Mouse (Mus musculus) neural tube, embryonic 11.5 days (tissue): Measurements from ENCODE around the gene Nxpe2. TPM values are rescaled to one million over a fixed set of nuclear protein-coding genes. Genes with fewer than 3 reads are reported as not detected.

Experiments used
- ATAC-seq: fragments of 200-750 bp; cut with Nextera tagmentation; 2 replicates; pipeline ENCODE4 v1.8.0; 2017; ENCODE audit warnings: moderate number of reproducible peaks, mild to moderate bottlenecking, moderate TSS enrichment, moderate library complexity; ENCODE audit not compliant: insufficient read depth, low FRiP score, low TSS enrichment
- DNase-seq: peaks from one replicate; pipeline ENCODE4 v3.0.0-alpha.2; 2015; ENCODE audit warnings: low spot score
- H3K27ac ChIP-seq: fragments of 300-500 bp; sonication (generic); 2 replicates; pipeline ENCODE4 v1.5.1; 2014; ENCODE audit warnings: low read depth, mild to moderate bottlenecking, low read length
- H3K27me3 ChIP-seq: fragments of 300-500 bp; sonication (generic); 2 replicates; pipeline ENCODE4 v1.6.1; 2014; ENCODE audit warnings: mild to moderate bottlenecking, low read length, mixed read lengths; ENCODE audit not compliant: control insufficient read depth, insufficient read depth
- H3K36me3 ChIP-seq: fragments of 300-500 bp; sonication (generic); 2 replicates; pipeline ENCODE4 v1.6.1; 2014; ENCODE audit warnings: mild to moderate bottlenecking, low read length, moderate library complexity, mixed read lengths; ENCODE audit not compliant: control insufficient read depth, insufficient read depth
- H3K4me1 ChIP-seq: fragments of 300-500 bp; sonication (generic); 2 replicates; pipeline ENCODE4 v1.6.1; 2014; ENCODE audit warnings: low read length, mixed read lengths; ENCODE audit not compliant: control insufficient read depth, insufficient read depth
- H3K4me2 ChIP-seq: fragments of 300-500 bp; sonication (generic); 2 replicates; pipeline ENCODE4 v1.6.1; 2014; ENCODE audit warnings: low read depth, mild to moderate bottlenecking, moderate library complexity
- H3K4me3 ChIP-seq: fragments of 300-500 bp; sonication (generic); 2 replicates; pipeline ENCODE4 v1.5.1; 2014; ENCODE audit warnings: low read depth, low read length
- H3K9ac ChIP-seq: fragments of 300-500 bp; sonication (generic); 2 replicates; pipeline ENCODE4 v1.6.1; 2014; ENCODE audit warnings: mild to moderate bottlenecking, low read length
- H3K9me3 ChIP-seq: fragments of 300-500 bp; sonication (generic); 2 replicates; pipeline ENCODE4 v1.6.1; 2016; ENCODE audit warnings: low read length; ENCODE audit not compliant: control insufficient read depth
- WGBS: fragments of 180-500 bp; shearing (Covaris S2); extraction: QIAGEN DNeasy Blood & Tissue Kit; methylation state at CpG from one replicate; pipeline ENCODE4 v1.1.7; 2014; 5-methylcytosine and 5-hydroxymethylcytosine counted together
- polyA plus RNA-seq: library from polyadenylated mRNA; unstranded; fragments of >200 nt; fragmentation: Nextera tagmentation; extraction: Ambion mirVana; gene quantifications from 2 replicates; pipeline ENCODE4 v1.2.1, GENCODE M21; 2014

Gene Nxpe2
- polyA plus RNA-seq: 0.72 and 0.80 TPM in 2 replicates

DNA sequence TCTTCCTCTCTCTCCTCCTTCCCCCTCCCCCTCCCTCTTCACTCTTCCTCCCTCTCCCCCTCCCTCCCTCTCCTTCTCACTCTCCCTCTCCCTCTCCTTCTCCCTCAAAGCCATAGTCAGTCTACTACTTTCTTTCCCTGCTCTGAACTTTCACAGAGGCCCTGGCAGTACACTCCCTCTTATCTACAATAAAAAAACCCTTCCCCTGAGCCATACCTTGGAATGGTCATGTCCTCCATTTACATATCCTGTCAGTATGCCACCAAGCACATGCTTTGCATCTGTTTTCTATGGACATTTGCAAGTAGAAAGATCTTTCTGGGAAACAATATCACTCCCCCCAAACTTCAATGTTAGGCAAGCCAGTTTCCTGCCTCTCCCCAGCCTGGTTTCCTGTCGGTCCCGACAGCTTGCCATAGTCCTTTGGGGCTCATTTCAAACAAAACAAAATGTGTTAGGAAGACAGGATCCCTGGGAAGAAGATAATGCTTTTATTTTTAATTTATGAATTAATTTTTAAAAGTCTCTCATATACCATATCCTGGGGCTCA lies at the start of gene Nxpe2:
Nxpe2 (minus strand) TSS at position 307 of the 551 bp plus-strand sequence.
- Histone ChIP-seq H3K27me3 (no peaks in the 10 kb centered on the region), H3K4me1 (no peaks in the 10 kb centered on the region), H3K36me3 (no peaks in the 10 kb centered on the region), H3K4me3 (no peak within 1 kb of the TSS), H3K4me2 (no peak within 1 kb of the TSS), H3K9me3 (no peaks in the 10 kb centered on the region), H3K27ac (no peak within 1 kb of the TSS), H3K9ac (no peak within 1 kb of the TSS)
- 41% methylated on average over 2 of the region's 2 CpGs for WGBS
- ATAC-seq: no peak
- DNase-seq: no peak

DNA sequence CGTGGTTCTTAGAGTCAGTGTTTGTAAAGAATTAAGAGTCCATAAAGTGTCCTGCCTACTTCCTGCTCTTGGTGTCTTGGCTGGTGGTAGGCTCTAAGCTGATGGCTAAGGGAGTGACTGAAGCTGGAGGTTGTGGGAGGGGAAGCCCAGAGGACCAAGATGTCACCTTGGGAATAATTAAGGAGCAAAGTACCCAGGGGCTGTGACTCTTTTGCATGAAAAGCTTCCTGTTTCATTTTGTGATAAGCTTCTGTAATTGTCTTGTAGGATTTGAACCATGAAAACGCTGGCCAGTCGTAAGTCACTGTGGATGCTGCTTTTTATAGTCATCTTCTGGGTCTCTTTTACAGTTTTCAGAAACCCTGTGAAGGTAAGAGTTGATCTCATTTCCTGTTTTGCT lies 36.7 kb upstream of the Nxpe2 start:
- H3K36me3 ChIP-seq: no peaks in the 10 kb centered on the region
- no peak for DNase-seq
- H3K27me3 ChIP-seq: no peaks in the 10 kb centered on the region
- H3K27ac ChIP-seq: no peak overlapping the region
- H3K9ac ChIP-seq: no peak overlapping the region
- no peak for ATAC-seq
- whole genome bisulfite sequencing: 72% methylated on average over 3 of the region's 3 CpGs
- no peak overlapping the region for H3K4me2 ChIP-seq
- no peaks in the 10 kb centered on the region for H3K9me3 ChIP-seq
- H3K4me3 ChIP-seq: no peak overlapping the region
- no peaks in the 10 kb centered on the region for H3K4me1 ChIP-seq

DNA sequence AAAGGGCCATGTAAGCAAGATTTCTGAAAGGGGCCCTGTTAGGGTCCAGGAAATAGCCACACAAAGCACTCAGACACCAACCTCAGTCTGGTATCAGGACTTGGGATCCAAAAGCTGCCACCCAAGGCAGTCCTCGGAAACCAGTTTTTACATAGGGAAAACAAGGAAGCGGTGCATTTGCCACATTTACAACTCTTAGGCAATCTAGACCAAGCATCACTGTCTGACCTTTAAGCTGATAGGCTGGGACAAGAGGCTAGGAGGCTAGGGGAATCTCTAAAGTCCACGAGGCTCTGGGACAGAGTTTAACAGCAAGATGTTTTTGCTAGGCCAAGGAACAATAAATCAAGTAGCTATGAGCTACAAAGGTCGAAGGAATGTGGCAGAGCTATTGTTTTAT lies 35.2 kb upstream of the Nxpe2 start:
- no peak for ATAC-seq

DNA sequence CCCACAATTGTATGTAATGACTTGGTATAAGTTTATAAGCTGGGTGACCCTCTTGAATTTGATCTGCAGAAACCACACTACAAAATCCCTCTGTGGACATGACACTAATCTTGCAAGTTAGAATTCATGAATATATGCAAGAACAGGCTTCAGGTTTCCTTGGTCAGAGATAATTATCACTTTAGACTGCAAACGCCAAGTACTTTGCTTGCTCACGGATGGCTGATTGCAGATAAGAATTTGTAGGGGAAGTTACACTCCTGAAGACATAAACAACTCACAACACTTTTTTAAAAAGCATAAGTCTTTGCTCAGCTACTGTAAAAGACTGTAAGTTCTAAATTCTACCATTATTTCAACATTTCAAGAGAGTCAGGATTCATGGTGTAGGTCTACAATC lies 21.1 kb upstream of the Nxpe2 start:
- H3K9ac ChIP-seq: no peak overlapping the region
- WGBS: 83% methylated on average over 2 of the region's 2 CpGs
- no peak overlapping the region for H3K4me3 ChIP-seq
- no peak overlapping the region for H3K27ac ChIP-seq
- no peaks in the 10 kb centered on the region for H3K36me3 ChIP-seq
- no peaks in the 10 kb centered on the region for H3K27me3 ChIP-seq
- no peak for DNase-seq
- no peak overlapping the region for H3K4me2 ChIP-seq
- no peaks in the 10 kb centered on the region for H3K4me1 ChIP-seq
- no peaks in the 10 kb centered on the region for H3K9me3 ChIP-seq
- ATAC-seq: no peak

More for the DNA sequence above, 35.2 kb upstream of the Nxpe2 start:
- Histone ChIP-seq H3K27ac (no peak overlapping the region), H3K36me3 (no peaks in the 10 kb centered on the region), H3K4me2 (no peak overlapping the region), H3K9ac (no peak overlapping the region), H3K27me3 (no peaks in the 10 kb centered on the region), H3K4me1 (no peaks in the 10 kb centered on the region), H3K4me3 (no peak overlapping the region), H3K9me3 (no peaks in the 10 kb centered on the region)
- WGBS: 70% methylated on average over 4 of the region's 4 CpGs
- DNase-seq: no peak

DNA sequence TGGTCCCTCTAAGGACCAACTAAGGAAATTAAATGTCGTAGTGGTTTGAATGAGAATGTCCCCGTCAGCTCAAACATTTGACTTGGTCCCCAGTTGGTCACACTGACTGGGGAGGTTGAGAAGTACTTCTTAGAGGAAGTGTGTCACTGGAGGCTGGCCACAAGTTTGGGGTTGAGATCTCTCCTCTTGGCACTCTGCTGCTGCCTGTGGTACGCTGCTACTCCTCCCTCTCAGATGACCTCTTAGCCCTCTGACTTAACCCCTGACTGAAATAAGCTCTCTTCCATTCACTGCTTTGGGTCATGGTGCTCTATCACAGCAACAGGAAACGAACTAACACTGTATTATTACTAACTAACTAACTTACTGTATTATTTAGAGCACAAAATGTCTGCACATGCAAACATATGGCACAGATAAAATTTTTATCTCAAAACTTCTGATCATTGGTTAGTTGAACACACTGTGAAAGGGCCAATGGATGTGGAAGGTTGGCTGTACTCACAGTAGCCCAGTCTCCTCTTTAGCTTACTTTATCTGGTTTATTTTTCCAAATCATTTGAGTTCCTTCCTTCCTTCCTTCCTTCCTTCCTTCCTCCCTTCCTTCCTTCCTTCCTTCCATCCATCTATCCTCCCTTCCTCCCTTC lies 20.1 kb upstream of the Nxpe2 start:
- Histone ChIP-seq H3K36me3 (no peaks in the 10 kb centered on the region), H3K4me3 (no peak overlapping the region), H3K4me2 (no peak overlapping the region), H3K27ac (no peak overlapping the region), H3K9me3 (no peaks in the 10 kb centered on the region), H3K9ac (no peak overlapping the region), H3K27me3 (no peaks in the 10 kb centered on the region), H3K4me1 (no peaks in the 10 kb centered on the region)
- ATAC-seq (no peak), DNase-seq (no peak)
- 76% methylated on average over 4 of the region's 4 CpGs for WGBS

DNA sequence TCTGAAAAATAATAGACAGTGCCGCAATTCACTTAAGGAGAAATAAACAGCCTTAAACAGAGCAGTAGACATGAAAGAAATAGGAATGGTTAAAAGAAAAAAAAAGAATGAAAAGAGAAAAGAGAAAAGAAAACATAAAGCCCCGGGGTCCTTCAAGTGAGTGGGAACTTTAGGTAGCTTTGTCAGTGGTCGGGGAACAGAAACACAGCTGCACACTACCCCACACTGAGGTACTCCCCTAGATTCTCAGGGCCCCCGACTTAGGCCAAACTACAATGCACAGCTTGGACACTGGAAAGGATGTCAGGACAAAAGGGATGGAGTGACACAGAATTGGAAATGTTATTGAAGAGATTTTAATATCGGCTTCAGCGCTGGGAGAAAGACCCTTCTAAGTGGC lies 9.5 kb upstream of the Nxpe2 start:
- Histone ChIP-seq H3K27ac (no peak overlapping the region), H3K36me3 (no peaks in the 10 kb centered on the region), H3K9me3 (no peaks in the 10 kb centered on the region), H3K4me3 (no peak overlapping the region), H3K9ac (no peak overlapping the region), H3K27me3 (no peaks in the 10 kb centered on the region), H3K4me1 (no peaks in the 10 kb centered on the region), H3K4me2 (no peak overlapping the region)
- WGBS: 87% methylated on average over 6 of the region's 6 CpGs
- no peak for DNase-seq
- ATAC-seq: no peak

DNA sequence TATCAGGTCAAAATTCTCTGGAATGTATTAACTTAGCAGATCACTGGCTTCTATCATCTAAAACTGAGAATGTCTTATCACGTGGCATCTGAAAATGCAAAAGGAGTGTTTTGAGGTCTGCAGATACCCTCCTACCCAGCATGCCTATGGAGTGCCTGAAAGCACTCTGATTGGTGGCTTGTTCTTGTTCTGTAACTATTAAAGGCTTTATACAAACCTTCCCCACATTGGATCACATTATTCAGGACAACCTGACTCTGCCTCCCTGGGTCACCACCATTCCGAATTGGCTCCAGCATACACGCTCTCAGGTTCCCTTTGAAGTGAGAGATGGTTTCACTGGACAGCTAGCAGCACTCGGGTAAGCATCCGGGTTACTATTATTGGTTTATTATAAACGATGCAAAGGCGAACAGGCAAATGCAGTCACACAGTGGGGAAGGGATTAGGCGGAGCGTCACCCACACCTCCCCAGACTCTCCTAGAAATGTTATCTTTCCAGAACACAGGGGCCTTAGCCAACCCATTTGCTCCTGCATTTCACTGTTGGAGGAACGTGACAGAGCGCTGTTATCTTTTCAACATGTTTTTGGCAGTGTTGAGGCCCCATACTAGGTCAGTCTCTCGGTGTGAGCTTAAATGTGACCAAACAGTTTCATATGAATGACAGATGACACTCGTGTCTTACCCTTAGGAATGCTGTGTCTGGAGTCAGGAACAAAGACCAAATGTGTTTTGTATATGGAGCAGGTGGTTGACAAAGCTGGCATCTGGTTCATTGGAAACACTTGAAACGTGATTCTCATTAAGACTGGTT lies 8.8 kb upstream of the Nxpe2 start:
- DNase-seq (no peak), ATAC-seq (no peak)
- WGBS: 76% methylated on average over 14 of the region's 14 CpGs
- H3K36me3 ChIP-seq: no peaks in the 10 kb centered on the region
- no peak overlapping the region for H3K4me2 ChIP-seq
- no peaks in the 10 kb centered on the region for H3K4me1 ChIP-seq
- H3K27me3 ChIP-seq: no peaks in the 10 kb centered on the region
- no peak overlapping the region for H3K9ac ChIP-seq
- no peaks in the 10 kb centered on the region for H3K9me3 ChIP-seq
- no peak overlapping the region for H3K27ac ChIP-seq
- no peak overlapping the region for H3K4me3 ChIP-seq

DNA sequence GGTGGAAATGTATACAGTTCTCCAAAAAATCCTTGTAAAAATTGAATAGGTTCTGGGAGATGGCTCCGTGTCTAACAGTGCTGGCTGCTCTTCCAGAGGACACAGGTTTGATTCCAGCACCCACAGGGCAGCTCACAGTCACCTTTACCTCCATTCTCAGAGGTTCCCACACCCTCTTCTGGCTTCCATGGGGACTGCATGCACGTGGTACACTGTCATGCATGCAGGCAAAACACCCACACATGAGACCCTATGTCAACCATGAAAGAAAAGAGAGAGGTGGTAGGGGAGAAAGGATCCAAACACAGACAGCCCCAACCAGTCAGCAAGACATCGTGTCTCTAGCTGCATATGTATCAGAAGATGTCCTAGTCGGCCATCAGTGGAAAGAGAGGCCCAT lies 7.6 kb upstream of the Nxpe2 start:
- Histone ChIP-seq H3K4me2 (no peak overlapping the region), H3K4me1 (no peaks in the 10 kb centered on the region), H3K4me3 (no peak overlapping the region), H3K9me3 (no peaks in the 10 kb centered on the region), H3K36me3 (no peaks in the 10 kb centered on the region), H3K9ac (no peak overlapping the region), H3K27me3 (no peaks in the 10 kb centered on the region), H3K27ac (no peak overlapping the region)
- 75% methylated on average over 4 of the region's 4 CpGs for WGBS
- ATAC-seq: no peak
- no peak for DNase-seq

DNA sequence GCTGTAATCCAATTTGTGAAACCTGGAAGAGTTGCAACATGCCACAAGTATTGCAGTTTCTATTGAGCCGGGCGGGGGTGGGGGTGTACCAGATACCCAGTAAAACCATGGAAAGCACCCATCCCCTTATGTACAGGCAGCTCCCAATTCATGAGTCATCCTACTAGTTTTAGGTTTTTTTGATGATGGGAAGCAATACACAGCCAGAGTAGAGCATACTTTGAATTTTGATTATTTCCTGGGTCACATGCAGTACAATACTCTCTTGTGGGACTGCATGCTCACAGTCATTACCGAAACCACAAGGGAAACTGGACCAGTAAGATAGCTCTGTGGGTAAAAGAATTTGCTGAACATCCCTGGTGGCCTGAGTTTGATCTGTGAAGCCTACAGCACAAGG lies 3.8 kb upstream of the Nxpe2 start:
- Histone ChIP-seq H3K4me1 (no peaks in the 10 kb centered on the region), H3K4me2 (no peak overlapping the region), H3K9me3 (no peaks in the 10 kb centered on the region), H3K9ac (no peak overlapping the region), H3K27ac (no peak overlapping the region), H3K27me3 (no peaks in the 10 kb centered on the region), H3K4me3 (no peak overlapping the region), H3K36me3 (no peaks in the 10 kb centered on the region)
- no peak for DNase-seq
- no peak for ATAC-seq
- 91% methylated on average over 3 of the region's 3 CpGs for WGBS
